8 mouse cellular contexts compared by ENCODE assay signal in the genomic region with DNA sequence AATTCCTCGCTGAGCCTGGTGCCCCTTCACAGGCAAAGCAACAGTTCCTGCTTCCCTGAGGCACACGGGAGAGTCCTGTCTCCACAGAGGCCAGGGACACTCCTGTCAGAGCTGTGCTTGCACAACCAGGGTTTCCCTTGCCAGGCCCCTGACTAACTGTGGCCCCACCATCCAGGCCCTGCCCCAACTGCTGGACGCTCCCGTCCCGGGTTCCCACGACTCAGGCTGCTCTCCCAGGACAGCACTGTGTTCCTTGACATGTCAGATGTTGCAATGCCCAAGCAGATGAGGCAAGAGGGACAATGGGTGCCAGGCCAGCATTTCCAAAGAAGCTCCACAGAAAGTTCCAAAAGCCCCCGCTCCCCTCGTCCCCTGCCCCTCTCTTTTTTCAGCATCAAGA.
DNase-seq lines count a peak whose midpoint lies in the region; ATAC-seq lines count a peak whose summit lies in the region.

No protein-coding gene starts in this region.

- no peaks in the 10 kb centered on the region for H3K36me3 ChIP-seq in midbrain, embryonic 10.5 days
- H3K36me3 ChIP-seq in midbrain, embryonic 16.5 days (ENCODE audit: control insufficient read depth, insufficient read depth, low read length) = no peaks in the 10 kb centered on the region
- H3K36me3 ChIP-seq in embryonic facial prominence, embryonic 13.5 days = no peaks in the 10 kb centered on the region
- H3K36me3 ChIP-seq in intestine, embryonic 16.5 days (ENCODE audit: control insufficient read depth, insufficient read depth, low read length) = no peaks in the 10 kb centered on the region
- no peaks in the 10 kb centered on the region for H3K36me3 ChIP-seq in stomach, embryonic 16.5 days (ENCODE audit: control insufficient read depth, insufficient read depth, low read length)

- H3K9me3 ChIP-seq in midbrain, embryonic 10.5 days (replicated peaks) = no peaks in the 10 kb centered on the region
- no peaks in the 10 kb centered on the region for H3K9me3 ChIP-seq in midbrain, embryonic 16.5 days (replicated peaks; ENCODE audit: control insufficient read depth, low read length, poor library complexity, severe bottlenecking)
- no peaks in the 10 kb centered on the region for H3K9me3 ChIP-seq in embryonic facial prominence, embryonic 13.5 days
- no peaks in the 10 kb centered on the region for H3K9me3 ChIP-seq in intestine, embryonic 16.5 days (ENCODE audit: control insufficient read depth, low read length)
- no peaks in the 10 kb centered on the region for H3K9me3 ChIP-seq in stomach, embryonic 16.5 days (replicated peaks; ENCODE audit: control insufficient read depth, low read length)

- DNase-seq in midbrain, embryonic 10.5 days (ENCODE audit: low spot score) = no peak
- DNase-seq in left cerebral cortex, postnatal 36 days (ENCODE audit: low spot score in 2 of 2) = no peak
- no peak for DNase-seq in right cerebral cortex, postnatal 4 days
- no peak for DNase-seq in cerebellum, adult 11 months

- peaks cover 8% of the 10 kb centered on the region for H3K27me3 ChIP-seq in midbrain, embryonic 10.5 days (ENCODE audit: low read depth, poor library complexity, severe bottlenecking)
- no peaks in the 10 kb centered on the region for H3K27me3 ChIP-seq in midbrain, embryonic 16.5 days (ENCODE audit: control insufficient read depth, insufficient read depth, low read depth, low read length)
- H3K27me3 ChIP-seq in embryonic facial prominence, embryonic 13.5 days = no peaks in the 10 kb centered on the region
- H3K27me3 ChIP-seq in intestine, embryonic 16.5 days (replicated peaks; ENCODE audit: control insufficient read depth, insufficient read depth, low read length) = no peaks in the 10 kb centered on the region
- no peaks in the 10 kb centered on the region for H3K27me3 ChIP-seq in stomach, embryonic 16.5 days (ENCODE audit: control insufficient read depth, insufficient read depth, low read length)

- intact Hi-C loops in left cerebral cortex, postnatal 36 days (cut with DNase I) = loop anchor here (10.0 kb wide), 1 partner anchor 242 kb away; no protein-coding TSS in a partner anchor

- H3K4me3 ChIP-seq in midbrain, embryonic 10.5 days = no peak overlapping the region
- H3K4me3 ChIP-seq in midbrain, embryonic 16.5 days (ENCODE audit: low read depth, low read length) = no peak overlapping the region
- H3K4me3 ChIP-seq in embryonic facial prominence, embryonic 13.5 days = no peak overlapping the region
- H3K4me3 ChIP-seq in intestine, embryonic 16.5 days (ENCODE audit: low read length) = no peak overlapping the region
- H3K4me3 ChIP-seq in stomach, embryonic 16.5 days (replicated peaks; ENCODE audit: low read length) = no peak overlapping the region

- no peak overlapping the region for H3K4me2 ChIP-seq in midbrain, embryonic 16.5 days (ENCODE audit: low read length)
- H3K4me2 ChIP-seq in embryonic facial prominence, embryonic 13.5 days = 0 out of 2 replicates have a peak overlapping the region, but pooled peaks have one; percentile 14
- peak overlapping the region; percentile 30; the same call in 1 of the 2 replicates for H3K4me2 ChIP-seq in intestine, embryonic 16.5 days (ENCODE audit: low read depth, low read length)
- no peak overlapping the region for H3K4me2 ChIP-seq in stomach, embryonic 16.5 days (ENCODE audit: low read depth, low read length)

- no peak overlapping the region for H3K9ac ChIP-seq in midbrain, embryonic 16.5 days (ENCODE audit: low read depth, low read length)
- peak overlapping the region; percentile 22; the same call in 1 of the 2 replicates for H3K9ac ChIP-seq in embryonic facial prominence, embryonic 13.5 days
- H3K9ac ChIP-seq in intestine, embryonic 16.5 days (ENCODE audit: low read depth, low read length) = peak overlapping the region; percentile 11; the same call in 1 of the 2 replicates
- H3K9ac ChIP-seq in stomach, embryonic 16.5 days (ENCODE audit: low read length) = no peak overlapping the region

- peaks cover 47% of the 10 kb centered on the region for H3K4me1 ChIP-seq in midbrain, embryonic 10.5 days
- peaks cover 3% of the 10 kb centered on the region; the same call in 1 of the 2 replicates for H3K4me1 ChIP-seq in midbrain, embryonic 16.5 days (ENCODE audit: control insufficient read depth, insufficient read depth, low read length)
- peaks cover 71% of the 10 kb centered on the region for H3K4me1 ChIP-seq in embryonic facial prominence, embryonic 13.5 days
- peaks cover 48% of the 10 kb centered on the region for H3K4me1 ChIP-seq in intestine, embryonic 16.5 days (ENCODE audit: control insufficient read depth, insufficient read depth, low read length)
- H3K4me1 ChIP-seq in stomach, embryonic 16.5 days (ENCODE audit: control insufficient read depth, insufficient read depth, low read length) = peaks cover 24% of the 10 kb centered on the region

- peak overlapping the region; percentile 73 for H3K27ac ChIP-seq in midbrain, embryonic 10.5 days (replicated peaks)
- no peak overlapping the region for H3K27ac ChIP-seq in midbrain, embryonic 16.5 days (ENCODE audit: low read length)
- peak overlapping the region; percentile 48 for H3K27ac ChIP-seq in embryonic facial prominence, embryonic 13.5 days
- H3K27ac ChIP-seq in intestine, embryonic 16.5 days (ENCODE audit: low read length) = peak overlapping the region; percentile 59
- H3K27ac ChIP-seq in stomach, embryonic 16.5 days (ENCODE audit: low read length) = peak overlapping the region; percentile 54; the same call in 1 of the 2 replicates

- ATAC-seq in midbrain, embryonic 16.5 days = no peak
- no peak for ATAC-seq in embryonic facial prominence, embryonic 13.5 days (ENCODE audit: insufficient number of reproducible peaks, insufficient read depth, low FRiP score, low TSS enrichment, low read depth)
- peak; percentile 76 for ATAC-seq in intestine, embryonic 16.5 days
- ATAC-seq in stomach, embryonic 16.5 days (ENCODE audit: insufficient read depth, low FRiP score) = 0 out of 2 replicates have a peak, but pooled peaks have one; percentile 7

- 58% methylated on average over 8 of the region's 8 CpGs for WGBS in midbrain, embryonic 10.5 days
- 60% methylated on average over 8 of the region's 8 CpGs for WGBS in midbrain, embryonic 16.5 days
- WGBS in embryonic facial prominence, embryonic 13.5 days = 51% methylated on average over 8 of the region's 8 CpGs
- WGBS in intestine, embryonic 16.5 days = 55% methylated on average over 8 of the region's 8 CpGs
- WGBS in stomach, embryonic 16.5 days = 48% methylated on average over 8 of the region's 8 CpGs

Comparison
In these comparisons a context has a peak if more than half of its experiments do, and no peak if none do; other contexts are left out.
1. ATAC-seq: peak in intestine, embryonic 16.5 days (single experiment) and stomach, embryonic 16.5 days (single experiment); none in midbrain, embryonic 16.5 days (single experiment) and embryonic facial prominence, embryonic 13.5 days (single experiment).
2. H3K4me2 ChIP-seq: peak in embryonic facial prominence, embryonic 13.5 days (single experiment) and intestine, embryonic 16.5 days (single experiment); none in midbrain, embryonic 16.5 days (single experiment) and stomach, embryonic 16.5 days (single experiment).
3. H3K9ac ChIP-seq: peak in embryonic facial prominence, embryonic 13.5 days (single experiment) and intestine, embryonic 16.5 days (single experiment); none in midbrain, embryonic 16.5 days (single experiment) and stomach, embryonic 16.5 days (single experiment).